Mouse (Mus musculus) adrenal gland, adult 18-20 months (tissue): ENCODE data around the gene Pde6h. TPM values are rescaled to one million over a fixed set of nuclear protein-coding genes. Genes with fewer than 3 reads are reported as not detected.

Experiments used
- DNase-seq, 2 experiments: peaks; one replicate each; pipeline ENCODE4 v3.0.0; 2021 to 2022; ENCODE audit warnings: low spot score in 2 of 2
- total RNA-seq, 2 experiments: library from RNA; stranded (reverse); gene quantifications; 1 replicate in 1 of 2; 2 replicates in 1 of 2; pipeline ENCODE4 v1.2.3; 2021

Gene Pde6h
- total RNA-seq, 2 experiments from 2014 or later = not detected

DNA sequence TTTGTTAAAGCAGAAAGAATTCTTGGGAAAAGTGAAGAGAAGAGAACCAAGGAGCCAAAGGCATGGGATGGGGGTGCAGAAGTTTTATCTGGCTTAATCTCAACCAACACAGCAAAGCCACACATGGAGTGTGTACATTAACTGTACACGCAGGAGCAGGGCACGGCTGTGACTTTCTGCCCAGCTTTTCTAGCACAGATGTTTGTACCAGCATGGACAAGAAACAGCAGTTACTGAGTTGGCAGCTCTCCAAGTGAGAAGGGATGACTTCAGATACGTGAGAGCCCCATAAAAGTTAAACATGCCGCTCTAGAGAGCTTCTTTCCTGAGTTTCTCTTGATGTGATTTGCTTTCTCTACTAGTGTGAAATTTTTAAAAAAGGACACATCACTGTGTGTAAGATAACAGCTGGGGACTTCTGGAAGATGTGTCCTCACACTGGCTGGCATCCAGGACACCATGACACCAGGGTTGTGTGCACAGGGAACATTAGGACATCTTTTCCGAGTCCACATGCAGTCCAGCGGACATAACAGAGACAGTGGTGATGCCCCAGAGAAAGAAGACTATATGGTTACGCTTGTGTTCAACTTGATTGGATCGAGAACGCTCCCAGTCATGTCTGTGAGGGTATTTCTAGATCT is 13.3 kb upstream of the Pde6h start:
- DNase-seq = no peak

- no peak for DNase-seq
These were observed 10.8 kb upstream of the Pde6h start for GRCm38 (mm10) chr6:136912751-136913265.

- DNase-seq = no peak
These were observed 10.1 kb upstream of the Pde6h start for GRCm38 (mm10) chr6:136913384-136914126.

DNA sequence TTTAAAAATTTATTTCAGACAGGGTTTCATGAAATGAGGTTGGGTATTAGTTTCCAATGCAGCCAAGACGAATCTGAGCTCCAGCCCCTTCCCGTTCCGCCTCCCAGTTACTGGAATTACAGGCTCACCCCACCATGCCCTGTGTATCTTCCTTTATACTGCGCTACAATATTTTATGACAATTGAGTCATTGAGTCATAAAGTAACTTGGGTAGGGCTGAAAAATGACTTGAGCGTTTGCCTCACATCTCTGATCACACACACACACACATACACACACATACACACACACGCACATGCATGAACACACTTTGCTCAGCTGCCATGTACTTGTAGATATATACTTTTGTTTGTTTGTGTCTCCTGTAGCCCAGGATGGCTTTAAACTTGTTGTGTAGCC is 9.4 kb upstream of the Pde6h start:
- DNase-seq = no peak

GRCm38 (mm10) chr6:136915721-136916395 is 7.8 kb upstream of the Pde6h start:
- no peak for DNase-seq

DNA sequence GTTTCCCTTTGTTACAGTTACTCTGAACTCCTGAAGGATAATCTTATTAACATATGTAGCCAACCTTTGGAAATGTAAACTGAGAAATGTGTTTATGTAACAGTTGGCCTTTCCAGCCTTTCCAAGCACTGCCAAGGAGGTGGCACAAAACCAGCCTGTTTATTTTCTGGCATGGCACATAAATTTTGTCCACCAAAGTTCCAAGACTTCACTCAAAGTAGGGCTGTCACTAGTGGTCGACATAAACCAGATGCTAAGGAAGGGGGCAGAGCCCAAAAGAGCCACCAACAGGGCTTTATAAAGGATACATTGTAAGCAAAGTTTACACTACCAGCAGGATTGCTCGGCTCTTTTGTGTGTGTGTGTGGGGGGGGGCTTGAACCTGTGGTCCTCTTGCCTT is 5.7 kb upstream of the Pde6h start:
- DNase-seq = no peak

- peak; percentile 69 to 76 for DNase-seq
These were observed 3.0 kb upstream of the Pde6h start for GRCm38 (mm10) chr6:136920320-136921257.

DNA sequence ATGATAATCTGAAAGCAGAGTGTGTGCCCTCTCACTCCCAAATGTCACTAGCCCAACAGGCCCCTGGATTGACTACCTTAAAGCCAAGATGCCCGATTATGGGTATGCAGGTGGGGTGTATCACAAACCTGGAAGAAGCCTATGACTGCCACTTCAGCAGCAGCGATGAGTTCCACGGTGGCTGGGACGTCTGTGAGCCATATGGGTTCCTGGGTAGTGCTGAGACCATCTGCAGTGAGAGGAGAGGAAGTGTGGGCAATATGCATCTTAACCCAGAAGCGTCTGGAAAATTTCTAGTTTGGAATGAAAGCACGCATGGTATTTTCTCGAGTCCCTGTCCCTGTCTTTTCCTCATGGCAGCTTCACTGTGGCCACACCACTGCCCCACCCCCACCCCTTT is 2.0 kb upstream of the Pde6h start:
- no peak for DNase-seq

- no peak for DNase-seq
These were observed 1.6 kb upstream of the Pde6h start, which contains the start of gene Erp27 for GRCm38 (mm10) chr6:136922080-136922479. Gene Erp27 (minus strand): TSS chr6:136922180.

DNA sequence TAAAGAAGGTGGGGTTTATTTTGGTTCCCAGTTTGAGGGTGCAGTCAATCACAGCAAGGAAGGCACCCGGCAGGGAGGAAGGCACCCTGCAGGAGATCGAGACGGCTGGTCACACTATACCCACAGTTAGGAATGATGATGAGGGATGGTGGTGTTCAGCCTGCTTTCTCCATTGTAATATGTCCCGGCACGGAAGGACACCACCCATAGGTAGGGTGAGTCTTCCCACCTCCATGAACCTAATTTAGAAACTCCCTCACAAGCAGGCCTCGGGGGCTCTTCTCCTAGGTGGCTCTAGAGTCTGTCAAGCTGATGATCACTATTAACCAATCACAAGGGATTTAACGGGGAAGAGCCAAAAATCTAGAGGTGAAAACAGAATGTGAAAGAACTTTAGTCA is 761 bp upstream of the Pde6h start:
- DNase-seq = no peak

DNA sequence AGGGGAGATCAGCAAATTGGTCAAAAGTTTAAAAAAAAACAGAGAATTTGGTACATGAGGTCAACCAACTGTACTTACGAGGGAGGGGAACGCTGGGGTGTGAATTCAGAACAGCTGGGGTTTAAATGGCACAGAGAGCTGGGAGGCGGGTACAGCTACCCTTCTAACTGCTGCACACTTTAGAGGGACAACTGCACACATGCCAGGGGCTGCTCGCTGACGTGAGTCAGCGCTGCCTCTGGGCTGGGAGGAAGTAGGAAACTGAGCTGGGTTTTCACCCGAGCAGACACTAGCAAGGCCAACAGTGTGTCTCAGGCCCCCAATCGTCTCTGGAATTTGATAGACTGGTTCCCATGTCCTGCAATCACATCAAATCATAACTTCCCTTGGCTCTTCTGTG is 1.4 kb downstream of the Pde6h start:
- DNase-seq = no peak

DNA sequence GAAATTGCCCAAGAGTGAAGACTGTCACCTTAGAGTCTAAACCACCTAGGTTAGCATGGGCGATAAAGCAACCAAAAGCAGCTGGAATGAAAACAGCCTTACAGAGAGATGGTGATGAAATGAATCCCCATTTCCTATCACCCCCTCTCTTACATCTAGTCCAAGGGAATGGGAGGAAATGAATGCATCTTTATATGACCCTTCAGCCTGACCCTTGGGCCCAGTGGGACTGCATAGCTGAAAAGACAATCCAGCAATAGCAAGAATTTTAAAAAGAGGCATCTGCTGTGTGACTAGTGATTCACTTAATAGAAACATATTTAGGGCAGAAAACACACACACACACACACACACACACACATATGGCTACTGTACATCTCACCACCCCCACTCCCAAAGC is 4.0 kb downstream of the Pde6h start:
- no peak for DNase-seq

DNA sequence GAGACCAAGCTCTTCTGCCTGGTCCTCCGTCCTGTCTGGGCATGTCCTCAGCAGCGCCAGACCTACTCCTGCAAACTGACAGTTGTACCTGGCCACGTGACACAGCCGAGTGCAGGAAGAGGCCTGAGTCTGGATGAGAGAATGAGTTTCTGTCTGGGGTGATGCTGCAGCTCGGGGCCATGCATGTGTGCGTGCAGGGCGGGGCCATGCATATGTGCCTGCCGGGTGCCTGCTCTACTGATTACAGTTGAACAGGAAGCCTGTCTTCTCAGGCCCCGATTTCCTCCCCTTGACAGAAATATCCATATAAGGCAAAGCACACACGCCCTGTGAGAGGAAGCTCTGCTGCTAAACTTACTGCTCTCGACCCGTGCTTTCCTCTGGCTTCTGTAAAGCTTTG is 7.0 kb downstream of the Pde6h start:
- DNase-seq = no peak

- no peak for DNase-seq
These were observed 7.6 kb downstream of the Pde6h start for GRCm38 (mm10) chr6:136931246-136931645.

GRCm38 (mm10) chr6:136934068-136934467 is 10.4 kb downstream of the Pde6h start:
- no peak for DNase-seq

DNA sequence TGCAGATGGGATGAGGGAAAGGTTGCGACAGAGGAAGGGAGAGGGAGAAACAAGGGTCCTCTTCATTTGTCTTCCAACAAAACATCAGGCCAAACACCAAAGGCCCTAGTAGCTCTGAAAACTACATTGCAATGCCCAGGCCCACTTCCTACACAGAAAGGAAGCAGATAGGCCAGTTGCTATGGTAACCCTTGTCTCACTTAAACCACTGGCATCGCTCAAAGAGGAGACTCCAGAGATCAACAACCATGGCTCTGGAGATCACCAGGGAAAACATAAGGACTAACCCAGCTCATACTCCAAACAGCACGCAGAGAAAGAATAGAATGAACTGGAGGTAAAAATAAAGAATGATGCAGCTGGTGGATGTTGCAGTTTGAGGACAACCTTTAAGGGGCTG is 11.6 kb downstream of the Pde6h start:
- no peak for DNase-seq

GRCm38 (mm10) chr6:136936361-136936760 is 12.7 kb downstream of the Pde6h start:
- DNase-seq = no peak

- DNase-seq = no peak
These were observed 13.5 kb downstream of the Pde6h start for GRCm38 (mm10) chr6:136937117-136937516.

DNA sequence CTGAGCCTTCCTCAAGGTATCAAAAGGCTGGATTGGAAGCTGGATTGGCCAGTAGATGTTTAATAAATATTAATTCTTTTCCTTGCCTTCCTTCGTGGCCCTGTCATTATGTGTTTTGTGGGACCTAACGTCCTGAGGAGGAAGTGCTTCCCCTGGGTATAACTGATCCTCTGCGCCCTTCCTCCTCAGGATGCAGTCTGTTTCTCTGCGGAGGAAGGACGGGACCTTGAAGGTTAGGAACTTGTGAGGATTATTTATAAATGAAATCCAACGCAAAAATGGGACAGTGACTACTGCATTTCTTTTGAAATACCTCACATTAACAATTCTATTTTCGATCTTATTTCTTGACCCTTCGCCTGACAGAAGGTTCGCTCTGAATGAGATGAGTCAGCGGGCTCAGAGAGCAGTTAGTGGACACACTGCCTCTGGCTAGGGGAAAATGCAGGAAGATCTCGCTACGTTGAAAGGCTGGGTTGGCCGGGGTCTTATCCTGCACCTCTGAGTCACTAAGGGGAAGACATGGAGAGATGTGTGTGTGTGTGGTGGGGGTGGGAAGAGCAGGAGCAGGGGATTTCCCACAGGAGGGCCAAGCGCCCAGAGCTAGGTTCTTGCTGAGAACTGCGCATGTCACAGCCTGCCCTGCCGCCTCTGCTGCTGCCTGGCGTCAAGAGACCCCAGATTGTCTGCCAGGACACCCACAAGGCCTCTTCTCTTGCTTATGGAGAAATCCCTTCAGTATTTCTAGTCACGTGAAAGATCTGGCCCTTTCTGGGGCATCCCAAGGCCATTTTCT is 14.9 kb downstream of the Pde6h start:
- DNase-seq = peak in 1 of 2 experiments; percentile 8
